ENCODE assay signal across 19 mouse cellular contexts in the genomic region with DNA sequence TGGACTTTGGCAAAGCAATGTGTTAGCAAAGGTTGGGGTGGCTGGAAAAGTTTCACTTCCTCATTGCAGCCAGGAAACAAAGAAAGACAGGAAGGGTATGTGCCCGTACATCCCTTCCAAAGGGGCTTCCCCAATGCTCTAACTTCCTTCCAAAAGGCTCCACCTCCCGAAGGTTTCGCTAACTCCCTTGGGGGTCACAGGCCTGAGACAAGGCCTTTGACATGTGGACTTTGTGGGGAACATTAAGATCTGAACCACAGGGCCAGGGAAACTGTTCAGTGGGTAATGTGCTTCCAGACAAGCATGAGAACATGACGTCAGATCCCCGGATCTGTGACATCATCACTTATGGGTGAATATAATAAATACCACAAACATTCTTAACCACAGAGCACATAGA. TPM values are rescaled to one million over a fixed set of nuclear protein-coding genes. Genes with fewer than 3 reads are reported as not detected.
A peak's percentile ranks its signal among the peaks of the same experiment; 100 is the strongest.
DNase-seq lines count a peak whose midpoint lies in the region; ATAC-seq and TF ChIP-seq lines count a peak whose summit lies in the region.
"Had no signal": no experiment of that assay in that cellular context is flagged by ENCODE, and none has a peak within 500 bp of the region (broad histone marks: within the 10 kb centered on the region; RNA-seq: fewer than 3 reads in every experiment).

No protein-coding gene starts in this region.

- H3K4me2 ChIP-seq in forebrain, embryonic 15.5 days (replicated peaks) = no peak overlapping the region
- H3K4me2 ChIP-seq: embryonic facial prominence, embryonic 15.5 days; heart, embryonic 11.5 days; neural tube, embryonic 13.5 days had no signal

- no peak for ATAC-seq in forebrain, embryonic 15.5 days (replicated peaks)
- ATAC-seq: forebrain, embryonic 14.5 days; midbrain, embryonic 16.5 days had no signal

- intact Hi-C loops in gastrocnemius, adult 2 months (cut with DNase I) = no loop called here

- no peak for TF ChIP-seq CTCF in gastrocnemius, adult 2 months (IDR thresholded peaks at IDR 0.05)

- no peaks in the 10 kb centered on the region for H3K36me3 ChIP-seq in forebrain, embryonic 15.5 days
- H3K36me3 ChIP-seq: embryonic facial prominence, embryonic 15.5 days; G1E; neural tube, embryonic 13.5 days had no signal

- no peaks in the 10 kb centered on the region for H3K9me3 ChIP-seq in forebrain, embryonic 15.5 days
- H3K9me3 ChIP-seq: embryonic facial prominence, embryonic 15.5 days; G1E; neural tube, embryonic 13.5 days had no signal

- no peaks in the 10 kb centered on the region for H3K4me1 ChIP-seq in forebrain, embryonic 15.5 days
- H3K4me1 ChIP-seq: embryonic facial prominence, embryonic 15.5 days; neural tube, embryonic 13.5 days had no signal

- peak; percentile 6 for DNase-seq in gastrocnemius, postnatal 25 days
- DNase-seq in gastrocnemius, adult 2 months = no peak
- DNase-seq in lung, postnatal 36 days = peak; percentile 49
- no peak for DNase-seq in lung, postnatal 14 days
- DNase-seq in brain, adult 2 months (ENCODE audit: low read depth, low spot score) = peak; percentile 26
- DNase-seq in monocyte, adult 2 months (ENCODE audit: low read depth in 1 of 2, low spot score in 2 of 2) = peak; percentile 60 to 64
- no peak for DNase-seq in cerebellum, postnatal 25 days
- DNase-seq: adrenal gland, adult 8-10 months; cerebellum, adult 8-10 months; liver; retina, postnatal 1 day; thymus, postnatal 25 days had no signal

- H3K27ac ChIP-seq in gastrocnemius, adult 2 months = no peak overlapping the region
- no peak overlapping the region for H3K27ac ChIP-seq in forebrain, embryonic 15.5 days (replicated peaks)
- H3K27ac ChIP-seq: embryonic facial prominence, embryonic 15.5 days; neural tube, embryonic 13.5 days had no signal

- no peak overlapping the region for H3K4me3 ChIP-seq in gastrocnemius, adult 2 months
- H3K4me3 ChIP-seq in forebrain, embryonic 15.5 days = no peak overlapping the region
- H3K4me3 ChIP-seq: embryonic facial prominence, embryonic 15.5 days; neural tube, embryonic 13.5 days had no signal

- 90% methylated on average over 5 of the region's 5 CpGs for WGBS in forebrain, embryonic 15.5 days

- no peak overlapping the region for H3K9ac ChIP-seq in forebrain, embryonic 15.5 days (replicated peaks)
- H3K9ac ChIP-seq: embryonic facial prominence, embryonic 15.5 days; neural tube, embryonic 13.5 days had no signal

- H3K27me3 ChIP-seq in forebrain, embryonic 15.5 days = no peaks in the 10 kb centered on the region
- H3K27me3 ChIP-seq: embryonic facial prominence, embryonic 15.5 days; neural tube, embryonic 13.5 days had no signal

RNA-seq across cellular contexts. Expression of gene Hs6st1, which starts 15.5 kb away (rescaled TPM):
- 10 to 100 TPM; 20.0 to 20.8 TPM for total RNA-seq in gastrocnemius, postnatal 25 days (2021)
- total RNA-seq in gastrocnemius, adult 2 months (2021) = 10 to 100 TPM; 20.7 to 22.0 TPM
- polyA plus RNA-seq in forebrain, embryonic 15.5 days (2015; fragmentation: Nextera tagmentation; extraction: Ambion mirVana) = 9.7 and 16.5 TPM in 2 replicates

Comparison
In these comparisons a context has a peak if more than half of its experiments do, and no peak if none do; other contexts are left out.
1. DNase-seq: peak in gastrocnemius, postnatal 25 days (single experiment), lung, postnatal 36 days (single experiment), brain, adult 2 months (single experiment) and monocyte, adult 2 months (2 of 2); none in gastrocnemius, adult 2 months (single experiment), lung, postnatal 14 days (single experiment) and cerebellum, postnatal 25 days (0 of 2).